16 mouse cellular contexts compared by ENCODE assay signal in genomic region chrX:93689287-93689686, GRCm38 (mm10). TPM values are rescaled to one million over a fixed set of nuclear protein-coding genes. Genes with fewer than 3 reads are reported as not detected.
DNase-seq lines count a peak whose midpoint lies in the region; ATAC-seq and TF ChIP-seq lines count a peak whose summit lies in the region.
"Had no signal": no experiment of that assay in that cellular context is flagged by ENCODE, and none has a peak within 500 bp of the region (broad histone marks: within the 10 kb centered on the region; RNA-seq: fewer than 3 reads in every experiment).

No protein-coding gene starts in this region.

- no peaks in the 10 kb centered on the region for H3K9me3 ChIP-seq in kidney, embryonic 16.5 days (ENCODE audit: low read length)
- no peaks in the 10 kb centered on the region for H3K9me3 ChIP-seq in midbrain, postnatal 0 days (ENCODE audit: low read length)
- H3K9me3 ChIP-seq: limb, embryonic 15.5 days; midbrain, embryonic 10.5 days had no signal

- H3K9ac ChIP-seq in kidney, embryonic 16.5 days (replicated peaks; ENCODE audit: low read length) = no peak overlapping the region
- H3K9ac ChIP-seq in midbrain, postnatal 0 days (replicated peaks; ENCODE audit: low read length, poor library complexity, severe bottlenecking) = no peak overlapping the region
- H3K9ac ChIP-seq: hindbrain, embryonic 14.5 days; limb, embryonic 15.5 days; lung, embryonic 14.5 days had no signal

- 80% methylated on average over 6 of the region's 6 CpGs for WGBS in kidney, embryonic 16.5 days
- 74% methylated on average over 6 of the region's 6 CpGs for WGBS in midbrain, postnatal 0 days

- no peak overlapping the region for H3K4me2 ChIP-seq in kidney, embryonic 16.5 days (replicated peaks; ENCODE audit: low read depth, low read length)
- no peak overlapping the region for H3K4me2 ChIP-seq in midbrain, postnatal 0 days (ENCODE audit: low read depth, low read length, poor library complexity, severe bottlenecking)
- H3K4me2 ChIP-seq: hindbrain, embryonic 14.5 days; limb, embryonic 15.5 days; lung, embryonic 14.5 days had no signal

- no peaks in the 10 kb centered on the region for H3K4me1 ChIP-seq in kidney, embryonic 16.5 days (ENCODE audit: insufficient read depth, low read length)
- H3K4me1 ChIP-seq in midbrain, postnatal 0 days (ENCODE audit: insufficient read depth, low read length) = no peaks in the 10 kb centered on the region
- H3K4me1 ChIP-seq: limb, embryonic 15.5 days; midbrain, embryonic 10.5 days had no signal

- H3K27ac ChIP-seq in kidney, embryonic 16.5 days (ENCODE audit: low read length) = no peak overlapping the region
- no peak overlapping the region for H3K27ac ChIP-seq in midbrain, postnatal 0 days (ENCODE audit: low read depth, low read length)
- H3K27ac ChIP-seq: hindbrain, embryonic 14.5 days; limb, embryonic 15.5 days; midbrain, embryonic 10.5 days had no signal

- no peak for TF ChIP-seq CTCF in midbrain, postnatal 0 days (IDR thresholded peaks at IDR 0.05)

- no peaks in the 10 kb centered on the region for H3K27me3 ChIP-seq in kidney, embryonic 16.5 days (ENCODE audit: insufficient read depth, low read length)
- no peaks in the 10 kb centered on the region for H3K27me3 ChIP-seq in midbrain, postnatal 0 days (ENCODE audit: insufficient read depth, low read length)
- H3K27me3 ChIP-seq: limb, embryonic 15.5 days had no signal

- H3K36me3 ChIP-seq in kidney, embryonic 16.5 days (ENCODE audit: insufficient read depth, low read length) = no peaks in the 10 kb centered on the region
- H3K36me3 ChIP-seq in midbrain, postnatal 0 days (ENCODE audit: insufficient read depth, low read length) = no peaks in the 10 kb centered on the region
- H3K36me3 ChIP-seq: limb, embryonic 15.5 days; midbrain, embryonic 10.5 days had no signal

- peak; percentile 70 for DNase-seq in A20 (ENCODE audit: low read depth, low spot score)
- DNase-seq in gastrocnemius, postnatal 36 days = no peak
- DNase-seq in midbrain, postnatal 0 days (ENCODE audit: low spot score) = no peak
- DNase-seq: adrenal gland, adult 8-10 months; cerebellum, postnatal 10 days; heart, postnatal 10 days; kidney, adult 2 months; lung, embryonic 14.5 days had no signal

- peak; percentile 78 for ATAC-seq in CD4-positive, CD25-positive, alpha-beta regulatory T cell, adult 4 months
- peak; percentile 96 for ATAC-seq in granulocyte monocyte progenitor cell, adult 5-6 weeks (replicated peaks; ENCODE audit: poor library complexity, severe bottlenecking)
- ATAC-seq in monocyte, adult 5-6 weeks (replicated peaks; ENCODE audit: insufficient number of reproducible peaks, low FRiP score, low TSS enrichment, poor library complexity, severe bottlenecking) = peak; percentile 83
- no peak for ATAC-seq in kidney, embryonic 16.5 days (ENCODE audit: low FRiP score, low TSS enrichment)
- no peak for ATAC-seq in midbrain, postnatal 0 days (ENCODE audit: low FRiP score)
- ATAC-seq: forebrain, embryonic 14.5 days had no signal

- intact Hi-C loops in gastrocnemius, postnatal 36 days (cut with DNase I) = no loop called here

- H3K4me3 ChIP-seq in kidney, embryonic 16.5 days (ENCODE audit: low read length) = no peak overlapping the region
- H3K4me3 ChIP-seq in midbrain, postnatal 0 days (ENCODE audit: low read depth, low read length) = no peak overlapping the region
- H3K4me3 ChIP-seq: limb, embryonic 15.5 days; midbrain, embryonic 10.5 days had no signal

RNA-seq across cellular contexts. Expression of gene Pcyt1b, which starts 34.6 kb away (rescaled TPM):
- 1 to 10 TPM; 1.7 to 2.2 TPM for polyA plus RNA-seq in CD4-positive, CD25-positive, alpha-beta regulatory T cell, adult 4 months (2017; shearing (Covaris generic))
- total RNA-seq in granulocyte monocyte progenitor cell, adult 5-6 weeks (2014; fragmentation: Nextera tagmentation) = 0.26 and 0.68 TPM in 2 replicates
- 0.82 and 3.3 TPM in 2 replicates for total RNA-seq in granulocyte monocyte progenitor cell, adult 5-6 weeks (2017)
- 0.53 to 2.5 TPM in 2 of 3 replicates, not detected in the other for total RNA-seq in monocyte, adult 5-6 weeks (2017)
- 0.96 and 1.2 TPM in 2 replicates for polyA plus RNA-seq in kidney, embryonic 16.5 days (2015; fragmentation: Nextera tagmentation; extraction: Ambion mirVana)
- under 1 TPM in 1 of 2 experiments, not detected in 1; 0.10 TPM for total RNA-seq in gastrocnemius, postnatal 36 days (2021)
- 23.7 and 24.5 TPM in 2 replicates for total RNA-seq in midbrain, postnatal 0 days (2014; rRNA removed)
- 15.3 and 17.5 TPM in 2 replicates for polyA plus RNA-seq in midbrain, postnatal 0 days (2015; fragmentation: Nextera tagmentation; extraction: Ambion mirVana)

RNA-seq across cellular contexts. Expression of gene Pola1, which starts 57.3 kb away (rescaled TPM):
- 1 to 10 TPM; 8.1 to 8.6 TPM for polyA plus RNA-seq in CD4-positive, CD25-positive, alpha-beta regulatory T cell, adult 4 months (2017; shearing (Covaris generic))
- 57.5 and 61.6 TPM in 2 replicates for total RNA-seq in granulocyte monocyte progenitor cell, adult 5-6 weeks (2014; fragmentation: Nextera tagmentation)
- total RNA-seq in granulocyte monocyte progenitor cell, adult 5-6 weeks (2017) = 128 and 151 TPM in 2 replicates
- 12.3 to 19.7 TPM (median 15.5 TPM) in 3 replicates for total RNA-seq in monocyte, adult 5-6 weeks (2017)
- polyA plus RNA-seq in kidney, embryonic 16.5 days (2015; fragmentation: Nextera tagmentation; extraction: Ambion mirVana) = 20.5 and 21.5 TPM in 2 replicates
- total RNA-seq in gastrocnemius, postnatal 36 days (2021) = 1 to 10 TPM; 3.0 to 3.2 TPM
- total RNA-seq in midbrain, postnatal 0 days (2014; rRNA removed) = 5.1 and 7.5 TPM in 2 replicates
- 1.3 and 1.7 TPM in 2 replicates for polyA plus RNA-seq in midbrain, postnatal 0 days (2015; fragmentation: Nextera tagmentation; extraction: Ambion mirVana)

Comparison
In these comparisons a context has a peak if more than half of its experiments do, and no peak if none do; other contexts are left out.
1. ATAC-seq: peak in CD4-positive, CD25-positive, alpha-beta regulatory T cell, adult 4 months (single experiment), granulocyte monocyte progenitor cell, adult 5-6 weeks (single experiment) and monocyte, adult 5-6 weeks (single experiment); none in kidney, embryonic 16.5 days (single experiment) and midbrain, postnatal 0 days (single experiment).